Mouse (Mus musculus) testis, adult 2 months (tissue): ENCODE measurements around the gene Serpina16. TPM values are rescaled to one million over a fixed set of nuclear protein-coding genes. Genes with fewer than 3 reads are reported as not detected.
"Not testable (repeated sequence)": the region's sequence is repeated elsewhere in the genome, so short reads cannot be mapped to it uniquely, and the experiment has no call there.

Source experiments
- H3K27ac ChIP-seq: fragments of 200-500 bp; 2 replicates; pipeline ENCODE4 v1.5.1; 2012; ENCODE audit warnings: low read depth, low read length; ENCODE audit not compliant: control insufficient read depth, insufficient read depth
- H3K27me3 ChIP-seq: fragments of 200-500 bp; 2 replicates; pipeline ENCODE4 v1.6.1; 2012; ENCODE audit warnings: mild to moderate bottlenecking, low read length, moderate library complexity; ENCODE audit not compliant: control insufficient read depth, insufficient read depth
- H3K36me3 ChIP-seq: fragments of 200-500 bp; 2 replicates; pipeline ENCODE4 v1.6.1; 2012; ENCODE audit warnings: mild to moderate bottlenecking, low read length; ENCODE audit not compliant: control insufficient read depth, insufficient read depth
- H3K4me1 ChIP-seq: fragments of 200-500 bp; 2 replicates; pipeline ENCODE4 v1.6.1; 2012; ENCODE audit warnings: low read length; ENCODE audit not compliant: control insufficient read depth, insufficient read depth
- H3K4me3 ChIP-seq: fragments of 200-500 bp; 2 replicates; pipeline ENCODE4 v1.5.1; 2012; ENCODE audit warnings: low read depth, mild to moderate bottlenecking, low read length, moderate library complexity, mixed read lengths; ENCODE audit not compliant: control insufficient read depth
- CTCF ChIP-seq: fragments of 200-500 bp; IDR thresholded peaks from 2 replicates; pipeline ENCODE4 v1.5.1; 2012; ENCODE audit warnings: low read depth, mild to moderate bottlenecking, inconsistent platforms, low read length, moderate library complexity; ENCODE audit not compliant: control insufficient read depth, insufficient read depth, insufficient replicate concordance
- POLR2A ChIP-seq: fragments of 200-500 bp; IDR thresholded peaks from 2 replicates; pipeline ENCODE4 v1.6.1; 2012; ENCODE audit warnings: low read depth, mild to moderate bottlenecking, inconsistent platforms, low read length, moderate library complexity; ENCODE audit not compliant: control insufficient read depth
- polyA plus RNA-seq: library from polyadenylated mRNA; depleted of rRNA; stranded (reverse); fragments of >200 nt; gene quantifications from 2 replicates; pipeline ENCODE4 v1.2.3, GENCODE M21; 2012

Serpina16 gene
- polyA plus RNA-seq, 1 experiment = 0.16 TPM

- H3K4me1 ChIP-seq = peaks cover 2% of the 10 kb centered on the region
- no peaks in the 10 kb centered on the region for H3K36me3 ChIP-seq
- peak overlapping the region; percentile 63 for H3K27ac ChIP-seq
- H3K27me3 ChIP-seq = no peaks in the 10 kb centered on the region
- no peak for TF ChIP-seq CTCF
- no peak for TF ChIP-seq POLR2A
- no peak overlapping the region for H3K4me3 ChIP-seq
Measured at GRCm38 (mm10) chr12:103688221-103688814, 12.4 kb upstream of the Serpina16 start.

GRCm38 (mm10) chr12:103687021-103687420 lies 11.1 kb upstream of the Serpina16 start:
- Histone ChIP-seq H3K4me1 (peaks cover 2% of the 10 kb centered on the region), H3K4me3 (no peak overlapping the region), H3K27me3 (no peaks in the 10 kb centered on the region), H3K36me3 (no peaks in the 10 kb centered on the region), H3K27ac (peak overlapping the region; percentile 37; the same call in 1 of the 2 replicates)
- TF ChIP-seq POLR2A (no peak), CTCF (no peak)

- H3K4me3 ChIP-seq = no peak overlapping the region
- TF ChIP-seq POLR2A = no peak
- TF ChIP-seq CTCF = no peak
- H3K36me3 ChIP-seq = no peaks in the 10 kb centered on the region
- peaks cover 2% of the 10 kb centered on the region for H3K4me1 ChIP-seq
- H3K27me3 ChIP-seq = no peaks in the 10 kb centered on the region
- H3K27ac ChIP-seq = 0 out of 2 replicates have a peak overlapping the region, but pooled peaks have one; percentile 37
Measured at GRCm38 (mm10) chr12:103686050-103686449, 10.1 kb upstream of the Serpina16 start.

- Histone ChIP-seq H3K36me3 (no peaks in the 10 kb centered on the region), H3K4me3 (no peak overlapping the region), H3K4me1 (peaks cover 2% of the 10 kb centered on the region), H3K27me3 (no peaks in the 10 kb centered on the region), H3K27ac (no peak overlapping the region)
- no peak for TF ChIP-seq POLR2A
Measured at GRCm38 (mm10) chr12:103685386-103685785, 9.4 kb upstream of the Serpina16 start.

- Histone ChIP-seq H3K27ac (no peak overlapping the region), H3K27me3 (no peaks in the 10 kb centered on the region), H3K36me3 (no peaks in the 10 kb centered on the region), H3K4me1 (peaks cover 2% of the 10 kb centered on the region), H3K4me3 (no peak overlapping the region)
- TF ChIP-seq POLR2A = no peak
- no peak for TF ChIP-seq CTCF
Measured at GRCm38 (mm10) chr12:103683775-103684174, 7.8 kb upstream of the Serpina16 start.

- H3K36me3 ChIP-seq = no peaks in the 10 kb centered on the region
- H3K27ac ChIP-seq = no peak overlapping the region
- H3K4me3 ChIP-seq = no peak overlapping the region
- peaks cover 1% of the 10 kb centered on the region for H3K4me1 ChIP-seq
- no peaks in the 10 kb centered on the region for H3K27me3 ChIP-seq
- TF ChIP-seq POLR2A (no peak), CTCF (no peak)
Measured at GRCm38 (mm10) chr12:103681739-103682138, 5.8 kb upstream of the Serpina16 start.

GRCm38 (mm10) chr12:103681169-103681568 lies 5.2 kb upstream of the Serpina16 start:
- Histone ChIP-seq H3K4me3 (no peak overlapping the region), H3K36me3 (no peaks in the 10 kb centered on the region), H3K27me3 (no peaks in the 10 kb centered on the region), H3K4me1 (no peaks in the 10 kb centered on the region), H3K27ac (no peak overlapping the region)
- TF ChIP-seq POLR2A (no peak), CTCF (no peak)

GRCm38 (mm10) chr12:103679853-103680252 lies 3.9 kb upstream of the Serpina16 start:
- H3K36me3 ChIP-seq, H3K4me1 ChIP-seq, H3K4me3 ChIP-seq, H3K27me3 ChIP-seq, H3K27ac ChIP-seq: not testable (repeated sequence)
